Mouse (Mus musculus) brain, embryonic 14.5 days (tissue): ENCODE data around the gene Irs3.

Experiments
- CTCF ChIP-seq: fragments of 200-500 bp; IDR thresholded peaks from 2 replicates; pipeline ENCODE4 v1.5.1; 2012; ENCODE audit warnings: inconsistent platforms, mild to moderate bottlenecking, moderate library complexity, borderline replicate concordance; ENCODE audit not compliant: insufficient read depth, insufficient read length; ENCODE audit errors: extremely low read depth
- POLR2A ChIP-seq: fragments of 200-500 bp; IDR thresholded peaks from 2 replicates; pipeline ENCODE4 v1.6.1; 2012; ENCODE audit warnings: mild to moderate bottlenecking, inconsistent platforms, borderline replicate concordance; ENCODE audit not compliant: poor library complexity, insufficient read depth, insufficient read length, severe bottlenecking; ENCODE audit errors: extremely low read depth

GRCm38 (mm10) chr5:137642886-137643285, 2.6 kb downstream of the Irs3 start:
- no peak for TF ChIP-seq CTCF
- no peak for TF ChIP-seq POLR2A
